Mouse (Mus musculus) gastrocnemius, postnatal 36 days (tissue): Measurements from ENCODE around the gene Fam169b. TPM values are rescaled to one million over a fixed set of nuclear protein-coding genes. Genes with fewer than 3 reads are reported as not detected.
"Not testable (repeated sequence)": the region's sequence is repeated elsewhere in the genome, so short reads cannot be mapped to it uniquely, and the experiment has no call there.

ENCODE experiments used
- DNase-seq, 2 experiments: peaks; one replicate each; pipeline ENCODE4 v3.0.0; 2022
- intact Hi-C: fragments of 180-260 bp; cut with DNase I; formaldehyde crosslinking; loops from one replicate; pipeline ENCODE4 v1.15.1; 2025
- total RNA-seq, 2 experiments: library from RNA; stranded (reverse); gene quantifications; 2 replicates each; pipeline ENCODE4 v1.2.3; 2021

The Fam169b gene
- total RNA-seq, 2 experiments from 2014 or later: 0.10 to 0.48 TPM

- no peak for DNase-seq
- intact Hi-C loops: no loop called here
These were observed 8.9 kb downstream of the Fam169b start for GRCm38 (mm10) chr7:68282304-68283132.

DNA sequence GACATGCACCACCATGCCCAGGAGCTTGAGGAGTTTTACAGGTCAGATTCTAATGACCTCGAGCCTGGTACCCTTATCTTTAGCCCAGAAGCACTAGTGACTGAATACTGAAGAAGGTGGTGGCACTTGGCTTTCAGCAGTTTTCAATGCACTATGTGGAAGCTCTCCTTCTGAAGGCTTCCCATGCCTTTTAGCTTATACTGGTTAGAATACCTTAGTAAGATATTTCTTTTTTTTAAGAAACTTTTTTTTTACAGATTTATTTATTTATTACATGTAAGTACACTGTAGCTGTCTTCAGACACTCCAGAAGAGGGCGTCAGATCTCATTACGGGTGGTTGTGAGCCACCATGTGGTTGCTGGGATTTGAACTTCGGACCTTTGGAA is 9.5 kb downstream of the Fam169b start:
- DNase-seq, intact Hi-C loops: not testable (repeated sequence)

GRCm38 (mm10) chr7:68283776-68284175 is 10.1 kb downstream of the Fam169b start:
- intact Hi-C loops: no loop called here
- DNase-seq: no peak

- no peak for DNase-seq
- intact Hi-C loops: no loop called here
These were observed 12.2 kb downstream of the Fam169b start for GRCm38 (mm10) chr7:68285851-68286298.

GRCm38 (mm10) chr7:68286526-68287481 is 13.2 kb downstream of the Fam169b start:
- DNase-seq: no peak
- intact Hi-C loops: no loop called here

DNA sequence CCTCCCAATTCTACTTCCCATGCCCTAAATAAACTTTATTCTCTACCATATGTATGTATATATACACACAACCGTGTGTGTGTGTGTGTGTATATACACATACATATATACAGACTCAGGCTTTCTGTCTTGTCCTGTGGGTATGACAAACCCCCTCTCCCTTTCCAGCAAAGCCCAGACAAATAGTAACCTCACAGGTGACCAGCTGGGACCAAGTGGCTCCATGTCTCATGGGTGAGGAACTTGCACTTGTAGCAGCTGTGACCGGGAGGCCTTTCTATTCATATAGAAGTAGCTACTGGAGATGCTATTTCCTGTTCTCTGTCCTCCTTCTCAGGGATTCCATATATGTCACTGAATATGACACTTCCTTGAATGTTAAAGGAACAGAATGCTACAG is 13.9 kb downstream of the Fam169b start:
- DNase-seq: no peak
- intact Hi-C loops: no loop called here

- DNase-seq, intact Hi-C loops: not testable (repeated sequence)
These were observed 14.4 kb downstream of the Fam169b start for GRCm38 (mm10) chr7:68288000-68288399.

GRCm38 (mm10) chr7:68289081-68289480 is 15.4 kb downstream of the Fam169b start:
- intact Hi-C loops: no loop called here
- no peak for DNase-seq

GRCm38 (mm10) chr7:68291603-68292002 is 18.0 kb downstream of the Fam169b start:
- intact Hi-C loops: no loop called here
- DNase-seq: no peak

- intact Hi-C loops: no loop called here
- no peak for DNase-seq
These were observed 20.6 kb downstream of the Fam169b start for GRCm38 (mm10) chr7:68293997-68294789.

DNA sequence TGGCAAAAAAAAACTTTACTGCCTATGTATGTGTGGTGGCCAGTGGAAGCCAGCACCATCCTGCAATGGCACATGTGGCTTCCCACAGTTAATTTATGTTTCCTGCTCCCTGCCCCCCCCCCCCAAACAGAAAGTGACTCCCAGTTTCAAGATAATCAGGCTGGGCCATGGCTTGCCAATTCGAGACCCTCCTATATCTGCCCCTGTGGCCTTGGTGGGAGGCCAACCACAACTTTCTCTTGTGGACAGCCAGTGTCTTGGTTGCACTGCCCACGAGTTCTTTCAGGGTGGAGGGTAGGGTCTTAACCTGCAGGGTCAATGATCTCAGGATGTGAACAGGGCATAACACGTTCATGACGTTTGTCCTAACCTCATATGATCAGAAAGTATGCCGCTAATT is 22.8 kb downstream of the Fam169b start:
- intact Hi-C loops: no loop called here

GRCm38 (mm10) chr7:68298381-68299076 is 24.9 kb downstream of the Fam169b start:
- intact Hi-C loops: no loop called here
- DNase-seq: no peak

More for the DNA sequence above, 22.8 kb downstream of the Fam169b start:
- no peak for DNase-seq

GRCm38 (mm10) chr7:68301160-68301559 is 27.5 kb downstream of the Fam169b start:
- no peak for DNase-seq
- intact Hi-C loops: loop anchor here (5.0 kb wide), 5 partner anchors 56 to 509 kb away; no protein-coding TSS in a partner anchor

DNA sequence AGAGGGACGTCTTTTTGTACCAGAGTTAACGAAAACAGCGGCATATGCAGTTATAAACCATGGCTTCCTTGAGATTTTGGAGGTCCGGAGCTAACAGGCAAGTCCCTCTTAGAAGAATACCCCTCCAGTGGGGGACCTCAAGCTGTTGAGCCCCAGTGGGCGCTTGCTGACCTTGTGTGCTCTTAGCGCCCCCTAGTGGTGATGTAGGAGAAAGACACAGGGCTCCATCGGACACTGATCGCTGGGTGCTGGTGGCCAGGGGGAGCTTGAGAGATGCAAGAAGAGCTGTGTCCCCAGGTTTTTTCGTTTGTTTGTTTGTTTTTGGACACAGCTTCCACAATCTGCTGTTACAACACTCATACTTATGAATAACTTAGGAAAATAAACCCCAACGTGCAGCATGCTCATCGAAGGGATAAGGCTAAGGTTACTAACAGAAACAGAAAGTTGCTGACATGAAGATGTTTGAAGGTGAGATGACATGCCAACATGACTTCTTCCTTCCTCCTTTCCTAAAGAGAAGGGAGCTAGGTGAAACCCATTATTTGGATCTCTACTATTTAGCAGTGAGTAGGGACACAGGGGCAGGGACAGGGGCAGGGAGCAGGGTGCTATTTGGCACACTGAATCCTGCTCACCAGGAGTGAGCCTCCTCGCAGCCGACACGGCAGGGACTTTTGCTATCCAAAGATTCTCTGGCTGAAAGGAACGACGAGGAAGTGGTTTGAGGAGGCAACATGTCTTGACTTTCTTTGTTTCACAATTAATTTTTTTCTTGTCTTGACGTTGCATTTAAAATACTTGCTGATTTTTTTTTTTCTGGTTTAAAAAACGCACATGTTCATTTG is 29.2 kb downstream of the Fam169b start:
- DNase-seq: peak; percentile 42 to 44
- intact Hi-C loops: loop anchor here (5.0 kb wide), 5 partner anchors 54 to 511 kb away; no protein-coding TSS in a partner anchor

DNA sequence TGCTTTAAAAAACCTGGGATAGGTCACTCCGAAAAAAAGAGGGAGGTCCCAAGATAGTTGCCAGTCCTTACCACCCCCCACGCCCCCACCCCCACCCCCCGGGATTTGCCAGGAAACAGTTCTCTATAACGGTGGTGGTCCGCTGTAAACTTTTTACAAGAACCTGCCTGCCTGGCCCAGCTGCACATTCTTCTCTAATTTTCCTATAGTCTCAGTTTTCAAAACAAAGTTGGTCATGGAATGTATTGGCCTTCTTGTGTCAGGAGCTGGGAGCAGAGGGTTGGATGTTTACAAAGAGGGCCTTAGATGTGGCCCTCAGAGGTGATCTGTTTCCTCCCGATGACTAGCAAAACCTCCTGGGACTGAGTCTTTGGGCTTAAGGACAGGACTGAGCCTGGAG is 30.0 kb downstream of the Fam169b start:
- intact Hi-C loops: loop anchor here (5.0 kb wide), 5 partner anchors 54 to 511 kb away; no protein-coding TSS in a partner anchor
- DNase-seq: no peak

- intact Hi-C loops: no loop called here
- DNase-seq: no peak
These were observed 32.3 kb downstream of the Fam169b start for GRCm38 (mm10) chr7:68305781-68306575.

GRCm38 (mm10) chr7:68306756-68307155 is 33.1 kb downstream of the Fam169b start:
- intact Hi-C loops: no loop called here
- no peak for DNase-seq

DNA sequence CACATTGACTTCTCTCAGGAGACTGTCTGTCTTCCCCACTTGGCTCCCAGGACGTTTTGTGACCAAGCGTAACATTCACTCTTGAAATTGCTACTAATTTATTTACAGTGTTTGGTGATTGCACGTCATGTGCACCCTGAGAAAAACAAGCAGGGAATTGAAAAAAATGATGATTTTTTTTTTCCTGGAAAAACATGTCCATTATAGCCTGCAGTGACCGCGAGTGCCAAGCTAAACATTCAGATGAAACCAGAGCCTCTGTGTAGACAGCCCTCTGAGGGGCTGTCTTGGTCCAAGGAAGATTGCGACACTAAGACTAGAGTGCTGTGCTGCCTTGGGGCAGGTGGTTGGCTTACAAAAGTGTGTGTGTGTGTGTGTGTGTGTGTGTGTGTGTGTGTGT is 37.8 kb downstream of the Fam169b start:
- intact Hi-C loops: no loop called here
- no peak for DNase-seq
